Mouse (Mus musculus) stomach, postnatal 0 days (tissue): Measurements from ENCODE around the gene Sall1.

Experiments
- CTCF ChIP-seq: IDR thresholded peaks from 2 replicates; pipeline ENCODE4 v1.5.1; 2016; ENCODE audit warnings: antibody characterized with exemption, low read depth, mild to moderate bottlenecking, moderate library complexity
- EP300 ChIP-seq: optimal IDR thresholded peaks from 2 replicates; pipeline ENCODE3; 2016; ENCODE audit warnings: antibody characterized with exemption

GRCm38 (mm10) chr8:89067499-89067898 is 23.5 kb upstream of the Sall1 start:
- TF ChIP-seq CTCF (no peak), EP300 (no peak)
